Mouse (Mus musculus) c-Kit-negative CD71-positive TER-119-positive erythroid progenitor cells, embryonic 14.5 days (primary cell): ENCODE measurements around the gene Letmd1.
"Not testable (repeated sequence)": the region's sequence is repeated elsewhere in the genome, so short reads cannot be mapped to it uniquely, and the experiment has no call there.

Experiments used
- DNase-seq: peaks from one replicate; pipeline ENCODE4 v3.0.0-alpha.2; 2013; ENCODE audit warnings: low read depth, low spot score

Letmd1 gene

GRCm38 (mm10) chr15:100468295-100469188, at the start of gene Letmd1:
Gene Letmd1 (plus strand): TSS chr15:100469023.
- DNase-seq = peak; percentile 53

GRCm38 (mm10) chr15:100419311-100419710, 49.5 kb upstream of the Letmd1 start:
- no peak for DNase-seq

- peak; percentile 65 for DNase-seq
These were observed 48.7 kb upstream of the Letmd1 start for GRCm38 (mm10) chr15:100419901-100420745.

GRCm38 (mm10) chr15:100421059-100421757, 47.6 kb upstream of the Letmd1 start:
- no peak for DNase-seq

- DNase-seq = not testable (repeated sequence)
These were observed 47.0 kb upstream of the Letmd1 start, which contains the start of gene Gm5475 for GRCm38 (mm10) chr15:100421758-100422197. Gene Gm5475 (plus strand): TSS chr15:100422147.

GRCm38 (mm10) chr15:100422476-100422875, 46.3 kb upstream of the Letmd1 start:
- no peak for DNase-seq

GRCm38 (mm10) chr15:100422899-100423860, 45.6 kb upstream of the Letmd1 start:
- peak; percentile 92 for DNase-seq

GRCm38 (mm10) chr15:100423916-100424315, 44.9 kb upstream of the Letmd1 start:
- no peak for DNase-seq

- DNase-seq = no peak
These were observed 44.3 kb upstream of the Letmd1 start, which contains the start of gene Slc11a2 for GRCm38 (mm10) chr15:100424396-100425122. Gene Slc11a2 (minus strand): TSS chr15:100425072.

- DNase-seq = no peak
These were observed 40.4 kb upstream of the Letmd1 start for GRCm38 (mm10) chr15:100428296-100428905.

- no peak for DNase-seq
These were observed 38.8 kb upstream of the Letmd1 start for GRCm38 (mm10) chr15:100429959-100430565.

- DNase-seq = no peak
These were observed 35.6 kb upstream of the Letmd1 start for GRCm38 (mm10) chr15:100433234-100433633.

GRCm38 (mm10) chr15:100436112-100436511, 32.7 kb upstream of the Letmd1 start:
- no peak for DNase-seq

GRCm38 (mm10) chr15:100436518-100436917, 32.3 kb upstream of the Letmd1 start:
- DNase-seq = no peak

GRCm38 (mm10) chr15:100443126-100443922, 25.5 kb upstream of the Letmd1 start:
- DNase-seq = no peak

GRCm38 (mm10) chr15:100446887-100447286, 21.9 kb upstream of the Letmd1 start:
- DNase-seq = no peak

GRCm38 (mm10) chr15:100448572-100448971, 20.3 kb upstream of the Letmd1 start:
- no peak for DNase-seq

- no peak for DNase-seq
These were observed 19.3 kb upstream of the Letmd1 start for GRCm38 (mm10) chr15:100449495-100449894.
